Mouse (Mus musculus) spleen, adult 2 months (tissue): ENCODE measurements around the gene Pax4. TPM values are rescaled to one million over a fixed set of nuclear protein-coding genes. Genes with fewer than 3 reads are reported as not detected.

Experiments used
- DNase-seq, 2 experiments: peaks; one replicate each; pipeline versions ENCODE4 v3.0.0 to v3.0.0-alpha.2; 2012 to 2021; ENCODE audit warnings: low spot score in 2 of 2, low read depth in 1 of 2
- H3K27ac ChIP-seq: fragments of 200-500 bp; 2 replicates; pipeline ENCODE4 v1.5.1; 2012; ENCODE audit warnings: low read length, inconsistent platforms; ENCODE audit not compliant: insufficient read depth
- H3K27me3 ChIP-seq: fragments of 200-500 bp; 2 replicates; pipeline ENCODE4 v1.6.1; 2012; ENCODE audit warnings: mild to moderate bottlenecking, moderate library complexity, low read length, inconsistent platforms; ENCODE audit not compliant: control insufficient read depth, insufficient read depth
- H3K36me3 ChIP-seq: fragments of 200-500 bp; 2 replicates; pipeline ENCODE4 v1.6.1; 2012; ENCODE audit warnings: mild to moderate bottlenecking, low read length, inconsistent platforms; ENCODE audit not compliant: control insufficient read depth, insufficient read depth
- H3K4me1 ChIP-seq: fragments of 200-500 bp; 2 replicates; pipeline ENCODE4 v1.6.1; 2011; ENCODE audit warnings: inconsistent platforms; ENCODE audit not compliant: control insufficient read depth, insufficient read depth, insufficient read length
- H3K4me3 ChIP-seq: fragments of 200-500 bp; 2 replicates; pipeline ENCODE4 v1.5.1; 2011; ENCODE audit warnings: mild to moderate bottlenecking, inconsistent platforms; ENCODE audit not compliant: insufficient read depth, insufficient read length; ENCODE audit errors: extremely low read depth
- CTCF ChIP-seq: fragments of 200-500 bp; IDR thresholded peaks from 2 replicates; pipeline ENCODE4 v1.5.1; 2011; ENCODE audit warnings: mild to moderate bottlenecking, inconsistent platforms; ENCODE audit not compliant: insufficient read depth, insufficient read length, insufficient replicate concordance; ENCODE audit errors: extremely low read depth
- POLR2A ChIP-seq: fragments of 200-500 bp; IDR thresholded peaks from 2 replicates; pipeline ENCODE4 v1.6.1; 2011; ENCODE audit warnings: low read depth, low read length, inconsistent platforms
- WGBS: fragments of 180-500 bp; shearing (Covaris S2); methylation state at CpG from one replicate; pipeline ENCODE4 v1.1.7; 2018; 5-methylcytosine and 5-hydroxymethylcytosine counted together
- polyA plus RNA-seq: library from polyadenylated mRNA; depleted of rRNA; stranded (reverse); fragments of >200 nt; gene quantifications from 2 replicates; pipeline ENCODE4 v1.2.3, GENCODE M21; 2012

Gene Pax4
- polyA plus RNA-seq, 1 experiment, result not detected

DNA sequence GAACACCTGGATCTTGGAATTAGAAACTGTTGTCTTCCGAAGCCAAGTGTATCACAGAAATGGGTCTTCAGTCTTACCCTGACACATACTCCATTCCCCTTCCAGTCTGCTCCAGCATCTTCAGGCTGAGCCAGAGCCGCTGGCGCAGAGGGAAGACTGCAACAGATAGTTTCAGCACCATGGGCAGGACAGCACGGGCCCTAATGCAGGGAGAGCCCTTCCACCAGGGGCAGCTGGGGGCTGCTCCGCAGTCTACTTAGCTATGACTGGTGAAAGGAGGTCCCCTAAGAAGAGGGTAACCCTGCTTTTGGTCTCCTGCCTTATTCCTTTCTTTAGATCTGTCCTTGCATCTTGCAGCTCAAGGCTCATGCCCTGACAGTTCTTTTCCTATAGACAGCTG is 1.3 kb upstream of the Pax4 start:
- TF ChIP-seq POLR2A (no peak), CTCF (no peak)
- Histone ChIP-seq H3K4me1 (no peaks in the 10 kb centered on the region), H3K27ac (no peak overlapping the region), H3K4me3 (no peak overlapping the region), H3K27me3 (no peaks in the 10 kb centered on the region), H3K36me3 (no peaks in the 10 kb centered on the region)
- no peak for DNase-seq
- WGBS, result 17% methylated on average over 5 of the region's 5 CpGs

DNA sequence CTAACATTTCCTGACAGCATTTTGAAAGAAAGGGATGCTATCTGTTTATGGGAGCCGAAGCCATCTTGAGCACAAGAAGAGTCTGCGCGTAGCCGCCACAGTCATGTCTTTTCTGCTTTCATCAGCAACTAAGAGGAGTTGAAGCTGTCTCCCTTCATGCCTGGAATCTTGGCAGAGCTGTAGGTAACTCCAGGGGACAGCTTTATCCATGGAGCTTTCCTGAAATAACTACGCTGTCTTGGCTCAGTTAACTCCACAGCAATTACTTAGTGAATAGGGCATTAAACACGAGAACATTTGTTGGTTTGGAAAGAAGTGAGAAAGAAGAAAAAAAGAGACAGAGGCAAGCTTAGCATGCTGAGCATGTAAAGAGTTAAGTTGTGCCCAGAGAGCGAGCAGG is 1.2 kb downstream of the Pax4 start:
- WGBS, result 86% methylated on average over 7 of the region's 7 CpGs
- no peaks in the 10 kb centered on the region for H3K4me1 ChIP-seq
- H3K27ac ChIP-seq, result no peak overlapping the region
- TF ChIP-seq CTCF (no peak), POLR2A (no peak)
- no peak for DNase-seq
- no peaks in the 10 kb centered on the region for H3K27me3 ChIP-seq
- no peaks in the 10 kb centered on the region for H3K36me3 ChIP-seq
- H3K4me3 ChIP-seq, result no peak overlapping the region

DNA sequence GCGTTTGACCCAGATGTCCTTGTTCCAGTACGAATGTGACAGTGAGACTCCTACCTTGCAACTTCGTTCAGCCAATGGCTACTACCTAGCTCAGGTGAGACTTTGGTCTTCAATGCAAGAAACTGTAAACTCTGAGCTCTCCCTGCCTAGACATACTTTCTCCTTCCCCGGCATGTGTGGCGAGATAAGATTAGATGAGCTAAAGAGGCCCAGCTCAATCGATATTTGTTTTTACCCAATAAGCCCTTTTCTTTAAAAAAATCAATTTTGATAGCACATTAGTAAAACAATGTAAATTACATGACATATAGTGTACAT is 17.7 kb downstream of the Pax4 start:
- Histone ChIP-seq H3K36me3 (peaks cover 5% of the 10 kb centered on the region), H3K27ac (no peak overlapping the region), H3K27me3 (no peaks in the 10 kb centered on the region), H3K4me3 (no peak overlapping the region), H3K4me1 (no peaks in the 10 kb centered on the region)
- DNase-seq, result no peak
- 87% methylated on average over 6 of the region's 6 CpGs for WGBS
- TF ChIP-seq POLR2A (no peak), CTCF (no peak)

DNA sequence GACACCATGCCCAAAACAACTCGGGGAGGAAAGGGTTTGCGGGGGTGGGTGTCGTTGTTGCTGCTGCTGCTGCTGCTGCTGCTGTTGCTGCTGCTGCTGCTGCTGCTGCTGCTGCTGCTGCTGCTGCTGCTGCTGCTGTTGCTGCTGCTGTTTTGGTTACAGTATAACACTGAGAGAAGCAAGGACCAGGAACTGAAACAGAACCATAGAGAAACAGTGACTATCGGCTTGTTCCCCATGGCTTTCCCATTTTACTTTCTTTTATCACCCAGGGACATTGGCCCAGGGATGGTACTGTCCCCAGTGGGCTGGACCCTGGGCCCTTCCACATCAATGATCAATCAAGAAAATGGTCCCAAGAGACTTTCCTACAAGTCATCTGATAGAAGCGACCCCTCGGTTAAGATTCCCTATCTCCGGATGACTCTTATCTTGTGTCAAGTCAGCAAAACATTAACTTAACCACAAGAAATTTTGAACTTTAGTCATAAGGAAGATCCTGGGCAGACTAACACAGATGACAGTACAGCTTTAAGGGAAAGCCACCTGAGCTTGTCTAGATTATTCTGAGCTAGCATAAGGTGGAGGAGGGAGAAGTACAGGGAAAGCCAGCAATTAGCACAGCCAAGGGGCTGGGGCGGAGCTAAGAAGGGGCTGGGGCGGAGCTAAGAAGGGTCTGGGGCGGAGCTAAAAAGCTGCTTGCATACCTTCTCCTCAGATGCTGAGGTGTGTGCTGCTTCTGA is 18.2 kb downstream of the Pax4 start:
- Histone ChIP-seq H3K27me3 (no peaks in the 10 kb centered on the region), H3K27ac (no peak overlapping the region), H3K4me3 (no peak overlapping the region), H3K4me1 (no peaks in the 10 kb centered on the region), H3K36me3 (peaks cover 6% of the 10 kb centered on the region)
- no peak for DNase-seq
- 86% methylated on average over 10 of the region's 10 CpGs for WGBS
- no peak for TF ChIP-seq POLR2A
- TF ChIP-seq CTCF, result no peak

DNA sequence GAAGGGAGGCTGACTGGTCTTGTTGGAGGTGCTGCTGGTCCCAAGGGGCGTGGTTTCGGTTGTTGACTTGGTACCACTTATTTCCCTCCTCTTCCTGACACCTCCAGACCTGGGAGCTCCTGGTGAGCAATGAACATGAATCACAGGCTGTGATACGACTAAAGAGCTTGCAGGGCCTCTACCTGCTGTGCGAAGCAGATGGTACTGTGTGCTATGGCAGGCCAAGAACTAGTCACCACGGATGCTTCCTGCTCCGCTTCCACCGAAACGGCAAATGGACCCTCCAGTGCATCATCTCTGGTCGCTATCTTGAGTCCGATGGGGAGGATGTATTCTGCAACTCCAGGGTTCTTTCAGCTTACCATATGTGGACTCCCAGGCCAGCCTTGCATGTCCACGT is 19.3 kb downstream of the Pax4 start:
- no peaks in the 10 kb centered on the region for H3K27me3 ChIP-seq
- TF ChIP-seq POLR2A, result no peak
- TF ChIP-seq CTCF, result no peak

DNA sequence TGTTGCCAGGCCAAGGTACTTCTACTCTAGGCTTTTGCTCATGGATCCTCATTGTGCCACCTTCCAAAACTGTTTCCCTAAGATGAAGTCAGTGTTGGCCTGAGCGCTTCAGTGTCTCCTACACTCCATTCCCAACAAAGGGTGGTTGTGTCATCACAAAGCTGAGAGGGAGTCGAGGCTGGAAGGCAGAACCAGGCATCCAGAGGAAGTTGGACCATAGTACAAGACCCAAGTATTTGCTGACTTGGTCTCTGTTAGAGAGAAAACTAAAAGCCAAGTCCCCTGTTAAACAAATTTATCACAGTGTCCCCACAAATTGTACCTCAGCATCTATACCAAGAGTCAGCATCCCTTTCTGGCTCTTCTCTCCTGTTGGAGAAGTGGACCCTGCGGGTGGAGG is 20.9 kb downstream of the Pax4 start, which contains the start of gene Gcc1:
Gcc1 (minus strand) TSS at position 101 of the 400 bp plus-strand sequence.
- peaks cover 13% of the 10 kb centered on the region for H3K36me3 ChIP-seq
- no peaks in the 10 kb centered on the region for H3K27me3 ChIP-seq
- peaks cover 3% of the 10 kb centered on the region; the same call in 1 of the 2 replicates for H3K4me1 ChIP-seq
- no peak within 1 kb of the TSS for H3K27ac ChIP-seq
- TF ChIP-seq CTCF, result no peak
- no peak for TF ChIP-seq POLR2A
- WGBS, result 84% methylated on average over 3 of the region's 3 CpGs
- no peak within 1 kb of the TSS for H3K4me3 ChIP-seq
- DNase-seq, result no peak

More for the DNA sequence above, 19.3 kb downstream of the Pax4 start:
- WGBS, result 92% methylated on average over 11 of the region's 11 CpGs
- H3K4me1 ChIP-seq, result no peaks in the 10 kb centered on the region
- no peak overlapping the region for H3K4me3 ChIP-seq
- H3K27ac ChIP-seq, result no peak overlapping the region
- H3K36me3 ChIP-seq, result peaks cover 12% of the 10 kb centered on the region
- DNase-seq, result no peak

DNA sequence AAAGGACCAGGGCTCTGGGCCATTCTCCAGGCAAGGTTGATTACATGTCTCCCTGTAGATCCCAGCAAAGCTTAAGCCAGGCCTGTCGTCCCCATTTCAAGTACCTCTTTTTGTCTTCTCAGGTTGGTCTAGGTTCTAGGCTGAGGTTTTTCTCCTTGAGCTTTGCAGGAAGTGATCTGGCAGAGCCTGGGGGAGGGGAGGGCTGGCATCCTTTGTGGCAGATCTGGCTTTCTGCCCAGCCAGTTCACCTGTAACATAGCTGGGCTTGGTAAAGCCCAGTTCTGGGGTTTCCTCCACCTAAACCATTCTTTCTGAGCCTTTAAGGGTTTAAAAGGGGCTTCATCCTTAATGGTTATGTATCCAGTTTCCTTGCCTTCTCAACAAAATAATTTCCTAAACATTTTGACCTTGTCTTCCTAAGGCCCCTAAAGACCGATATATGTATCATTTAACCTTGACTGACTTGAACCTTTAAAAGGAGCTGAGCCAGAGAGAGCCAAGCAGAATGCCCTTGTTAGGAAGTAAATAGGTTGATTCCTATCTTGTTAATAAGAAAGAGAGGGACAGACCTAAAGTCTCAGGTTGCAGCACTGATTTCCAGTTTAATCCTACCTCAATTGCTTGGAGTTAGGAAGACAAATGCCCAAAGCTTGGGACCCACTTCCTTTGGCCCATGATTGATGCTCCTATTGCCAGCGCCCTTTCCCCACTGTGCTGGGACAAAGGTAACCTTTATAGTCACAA is 21.9 kb downstream of the Pax4 start, which contains the start of gene Fscn3:
Fscn3 (plus strand) TSS at position 694 of the 744 bp plus-strand sequence.
- 64% methylated on average over 3 of the region's 3 CpGs for WGBS
- TF ChIP-seq CTCF (no peak), POLR2A (no peak)
- H3K4me1 ChIP-seq, result peaks cover 3% of the 10 kb centered on the region; the same call in 1 of the 2 replicates
- DNase-seq, result peak in 1 of 2 experiments; percentile 27
- H3K36me3 ChIP-seq, result peaks cover 13% of the 10 kb centered on the region
- H3K27ac ChIP-seq, result no peak within 1 kb of the TSS
- H3K27me3 ChIP-seq, result no peaks in the 10 kb centered on the region
- no peak within 1 kb of the TSS for H3K4me3 ChIP-seq
